Mouse (Mus musculus): Measurements from ENCODE around the gene Pxk.

DNA sequence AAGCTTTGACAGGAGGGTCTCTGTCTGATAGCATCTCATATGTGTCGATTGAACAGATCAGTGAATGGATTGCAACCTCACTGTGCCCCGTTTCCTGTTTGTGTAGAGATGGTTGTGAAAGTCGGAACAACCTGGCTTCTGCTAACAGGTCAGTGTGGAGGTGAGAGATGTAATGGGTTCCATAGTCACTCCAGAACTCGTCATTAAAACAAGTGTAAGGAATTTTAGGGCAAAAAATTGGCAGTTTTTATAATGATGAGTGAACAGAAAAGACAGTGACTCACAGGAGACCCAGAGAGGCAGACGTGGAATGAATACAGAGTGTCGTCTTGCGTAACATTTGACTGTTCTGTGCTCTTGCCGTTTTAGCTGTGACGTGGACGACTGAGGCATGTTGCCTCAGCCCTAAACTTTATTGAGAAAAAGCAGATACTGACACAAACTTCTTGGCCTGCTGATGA, 1.6 kb downstream of the Pxk start:
- TF ChIP-seq CTCF (IDR thresholded peaks at IDR 0.05; ENCODE audit: low read depth) (no peak), EP300 (optimal IDR thresholded peaks at IDR 0.05) (no peak)

All from stomach, postnatal 0 days (tissue).